Mouse (Mus musculus) hindbrain, embryonic 10.5 days (tissue): ENCODE measurements around the gene Bloc1s5. TPM values are rescaled to one million over a fixed set of nuclear protein-coding genes. Genes with fewer than 3 reads are reported as not detected.

Source experiments
- DNase-seq: peaks from one replicate; pipeline ENCODE4 v3.0.0-alpha.2; 2017; ENCODE audit warnings: low spot score
- H3K27ac ChIP-seq: fragments of 300-500 bp; sonication (generic); 2 replicates; pipeline ENCODE4 v1.5.1; 2016; ENCODE audit warnings: mild to moderate bottlenecking, moderate library complexity
- H3K27me3 ChIP-seq: fragments of 300-500 bp; sonication (generic); 2 replicates; pipeline ENCODE4 v1.6.1; 2016; ENCODE audit warnings: mild to moderate bottlenecking; ENCODE audit not compliant: poor library complexity, insufficient read depth, severe bottlenecking
- H3K36me3 ChIP-seq: fragments of 300-500 bp; sonication (generic); 2 replicates; pipeline ENCODE4 v1.6.1; 2016; ENCODE audit warnings: mild to moderate bottlenecking, moderate library complexity
- H3K4me1 ChIP-seq: fragments of 300-500 bp; sonication (generic); replicated peaks from 2 replicates; pipeline ENCODE4 v1.6.1; 2016; ENCODE audit warnings: mild to moderate bottlenecking
- H3K4me3 ChIP-seq: fragments of 300-500 bp; sonication (generic); 2 replicates; pipeline ENCODE4 v1.5.1; 2016; ENCODE audit warnings: mild to moderate bottlenecking, moderate library complexity
- H3K9me3 ChIP-seq: fragments of 300-500 bp; sonication (generic); 2 replicates; pipeline ENCODE4 v1.6.1; 2016; ENCODE audit warnings: mild to moderate bottlenecking, moderate library complexity
- WGBS: fragments of 180-500 bp; shearing (Covaris S2); methylation state at CpG from one replicate; pipeline ENCODE4 v1.1.7; 2016; 5-methylcytosine and 5-hydroxymethylcytosine counted together
- polyA plus RNA-seq: library from polyadenylated mRNA; unstranded; fragments of >200 nt; fragmentation: Nextera tagmentation; extraction: Ambion mirVana; gene quantifications from 2 replicates; pipeline ENCODE4 v1.2.1, GENCODE M21; 2016

The Bloc1s5 gene
- polyA plus RNA-seq, 1 experiment from 2014 or later = 25.8 TPM

GRCm38 (mm10) chr13:38613583-38613982 lies 21.3 kb downstream of the Bloc1s5 start:
- 91% methylated on average over 8 of the region's 8 CpGs for WGBS
- no peak for DNase-seq
- Histone ChIP-seq H3K4me3 (no peak overlapping the region), H3K4me1 (no peaks in the 10 kb centered on the region), H3K9me3 (peaks cover 5% of the 10 kb centered on the region; the same call in 1 of the 2 replicates), H3K36me3 (peaks cover 39% of the 10 kb centered on the region), H3K27ac (no peak overlapping the region), H3K27me3 (no peaks in the 10 kb centered on the region)

- no peak for DNase-seq
- Histone ChIP-seq H3K27me3 (no peaks in the 10 kb centered on the region), H3K36me3 (peaks cover 36% of the 10 kb centered on the region), H3K4me1 (no peaks in the 10 kb centered on the region), H3K27ac (no peak overlapping the region), H3K4me3 (no peak overlapping the region), H3K9me3 (peaks cover 5% of the 10 kb centered on the region; the same call in 1 of the 2 replicates)
- WGBS = 93% methylated on average over 9 of the region's 9 CpGs
Observed at GRCm38 (mm10) chr13:38612608-38613007, 22.3 kb downstream of the Bloc1s5 start.

DNA sequence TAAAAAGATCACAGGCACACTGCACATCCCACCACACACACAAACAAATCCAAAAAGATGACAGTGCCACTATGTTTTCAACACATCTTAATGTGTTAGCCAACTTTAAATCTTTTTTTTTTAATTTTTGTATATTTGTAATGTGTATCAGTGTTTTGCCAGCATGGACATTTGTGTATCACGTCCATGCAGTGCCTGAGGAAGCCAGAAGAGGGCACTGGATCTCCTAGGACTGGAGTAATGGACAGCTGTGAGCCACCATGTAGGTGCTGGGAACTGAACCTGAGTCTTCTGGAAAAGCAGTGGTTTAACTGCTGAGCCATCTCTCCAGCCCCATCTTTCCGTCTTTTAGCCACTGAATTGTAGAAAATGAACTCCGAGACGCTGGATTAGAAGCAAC lies 22.7 kb downstream of the Bloc1s5 start:
- H3K4me1 ChIP-seq = no peaks in the 10 kb centered on the region
- peaks cover 38% of the 10 kb centered on the region for H3K36me3 ChIP-seq
- H3K27me3 ChIP-seq = no peaks in the 10 kb centered on the region
- H3K27ac ChIP-seq = no peak overlapping the region
- WGBS = 96% methylated on average over 4 of the region's 4 CpGs
- peaks cover 5% of the 10 kb centered on the region; the same call in 1 of the 2 replicates for H3K9me3 ChIP-seq
- H3K4me3 ChIP-seq = no peak overlapping the region
- DNase-seq = no peak

- WGBS = 91% methylated on average over 6 of the region's 6 CpGs
- H3K36me3 ChIP-seq = peaks cover 33% of the 10 kb centered on the region
Observed at GRCm38 (mm10) chr13:38610336-38610735, 24.6 kb downstream of the Bloc1s5 start.

GRCm38 (mm10) chr13:38607130-38607529 lies 27.8 kb downstream of the Bloc1s5 start:
- DNase-seq = no peak
- no peaks in the 10 kb centered on the region for H3K4me1 ChIP-seq
- WGBS = 94% methylated on average over 6 of the region's 6 CpGs
- peaks cover 20% of the 10 kb centered on the region for H3K36me3 ChIP-seq
- no peaks in the 10 kb centered on the region for H3K27me3 ChIP-seq
- no peak overlapping the region for H3K4me3 ChIP-seq
- peaks cover under 1% of the 10 kb centered on the region; the same call in 1 of the 2 replicates for H3K9me3 ChIP-seq
- no peak overlapping the region for H3K27ac ChIP-seq

More at GRCm38 (mm10) chr13:38610336-38610735, 24.6 kb downstream of the Bloc1s5 start:
- no peak overlapping the region for H3K27ac ChIP-seq
- no peaks in the 10 kb centered on the region for H3K27me3 ChIP-seq
- H3K4me3 ChIP-seq = no peak overlapping the region
- no peaks in the 10 kb centered on the region for H3K4me1 ChIP-seq
- peaks cover 5% of the 10 kb centered on the region; the same call in 1 of the 2 replicates for H3K9me3 ChIP-seq
- no peak for DNase-seq

GRCm38 (mm10) chr13:38605353-38605752 lies 29.6 kb downstream of the Bloc1s5 start:
- Histone ChIP-seq H3K4me1 (peaks cover 4% of the 10 kb centered on the region; the same call in 1 of the 2 replicates), H3K4me3 (no peak overlapping the region), H3K27me3 (no peaks in the 10 kb centered on the region), H3K36me3 (peaks cover 23% of the 10 kb centered on the region), H3K9me3 (no peaks in the 10 kb centered on the region), H3K27ac (no peak overlapping the region)
- DNase-seq = no peak
- 89% methylated on average over 6 of the region's 6 CpGs for WGBS

GRCm38 (mm10) chr13:38602966-38603365 lies 31.9 kb downstream of the Bloc1s5 start:
- Histone ChIP-seq H3K4me1 (peaks cover 6% of the 10 kb centered on the region; the same call in 1 of the 2 replicates), H3K36me3 (peaks cover 23% of the 10 kb centered on the region), H3K9me3 (no peaks in the 10 kb centered on the region), H3K27me3 (no peaks in the 10 kb centered on the region), H3K27ac (no peak overlapping the region), H3K4me3 (no peak overlapping the region)
- WGBS = 92% methylated on average over 13 of the region's 13 CpGs
- no peak for DNase-seq

GRCm38 (mm10) chr13:38602243-38602832 lies 32.6 kb downstream of the Bloc1s5 start:
- H3K27ac ChIP-seq = no peak overlapping the region
- no peaks in the 10 kb centered on the region for H3K9me3 ChIP-seq
- no peak for DNase-seq
- WGBS = 90% methylated on average over 17 of the region's 17 CpGs
- H3K4me3 ChIP-seq = no peak overlapping the region
- no peaks in the 10 kb centered on the region for H3K27me3 ChIP-seq
- H3K4me1 ChIP-seq = peaks cover 6% of the 10 kb centered on the region; the same call in 1 of the 2 replicates
- peaks cover 22% of the 10 kb centered on the region for H3K36me3 ChIP-seq

DNA sequence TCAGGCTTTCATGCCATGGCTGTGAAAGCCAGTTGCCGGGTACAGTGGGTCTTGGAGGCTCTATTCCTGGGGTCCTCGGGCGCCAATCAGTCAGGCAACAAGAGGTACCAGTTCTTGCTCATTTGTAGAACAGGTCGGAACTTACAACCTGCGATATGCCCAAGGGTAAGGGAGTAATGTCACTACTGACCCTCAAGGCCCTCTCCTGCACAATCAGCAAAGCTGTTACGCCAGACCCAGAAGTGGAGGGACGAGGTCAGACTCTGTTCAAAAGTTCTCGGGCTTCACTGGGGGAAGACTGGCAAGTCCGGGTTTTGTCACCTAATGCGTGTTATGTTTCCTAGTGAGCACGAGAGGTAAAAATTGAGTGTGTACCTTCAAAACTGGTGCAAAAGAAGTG lies 34.1 kb downstream of the Bloc1s5 start:
- WGBS = 87% methylated on average over 11 of the region's 11 CpGs
- H3K9me3 ChIP-seq = no peaks in the 10 kb centered on the region
- no peak for DNase-seq

GRCm38 (mm10) chr13:38597076-38597475 lies 37.8 kb downstream of the Bloc1s5 start:
- H3K4me1 ChIP-seq = peaks cover 11% of the 10 kb centered on the region; the same call in 1 of the 2 replicates
- no peak overlapping the region for H3K27ac ChIP-seq
- H3K4me3 ChIP-seq = no peak overlapping the region
- 77% methylated on average over 3 of the region's 3 CpGs for WGBS
- no peaks in the 10 kb centered on the region for H3K9me3 ChIP-seq
- H3K36me3 ChIP-seq = 0 out of 2 replicates have a peak, but pooled peaks cover 7% of the 10 kb centered on the region
- DNase-seq = no peak
- no peaks in the 10 kb centered on the region for H3K27me3 ChIP-seq

More for the DNA sequence above, 34.1 kb downstream of the Bloc1s5 start:
- H3K27ac ChIP-seq = no peak overlapping the region
- H3K36me3 ChIP-seq = peaks cover 18% of the 10 kb centered on the region
- peaks cover 6% of the 10 kb centered on the region; the same call in 1 of the 2 replicates for H3K4me1 ChIP-seq
- H3K4me3 ChIP-seq = no peak overlapping the region
- no peaks in the 10 kb centered on the region for H3K27me3 ChIP-seq

DNA sequence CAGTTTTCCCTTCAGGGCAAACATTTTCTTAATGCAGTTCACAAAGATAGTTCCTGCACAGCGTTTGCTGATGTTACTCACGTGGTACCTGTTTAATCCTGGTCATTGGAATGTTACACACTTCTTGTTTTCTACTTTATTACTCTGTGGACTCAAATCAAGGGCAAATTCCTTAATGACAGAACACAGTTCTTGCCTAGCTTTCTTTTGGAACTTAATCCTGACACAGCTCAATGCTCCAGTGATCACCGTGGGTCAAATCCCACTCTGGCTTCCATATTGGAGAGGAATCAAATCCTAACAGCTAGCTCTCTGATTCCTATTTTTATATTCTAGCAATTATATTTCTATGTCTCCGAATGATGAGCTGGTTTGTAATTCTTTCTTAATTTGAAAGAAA lies 38.4 kb downstream of the Bloc1s5 start:
- 85% methylated on average over 4 of the region's 4 CpGs for WGBS
- H3K4me1 ChIP-seq = peaks cover 11% of the 10 kb centered on the region; the same call in 1 of the 2 replicates
- H3K27ac ChIP-seq = no peak overlapping the region
- H3K36me3 ChIP-seq = 0 out of 2 replicates have a peak, but pooled peaks cover 6% of the 10 kb centered on the region
- H3K9me3 ChIP-seq = no peaks in the 10 kb centered on the region
- DNase-seq = no peak
- no peak overlapping the region for H3K4me3 ChIP-seq
- no peaks in the 10 kb centered on the region for H3K27me3 ChIP-seq

DNA sequence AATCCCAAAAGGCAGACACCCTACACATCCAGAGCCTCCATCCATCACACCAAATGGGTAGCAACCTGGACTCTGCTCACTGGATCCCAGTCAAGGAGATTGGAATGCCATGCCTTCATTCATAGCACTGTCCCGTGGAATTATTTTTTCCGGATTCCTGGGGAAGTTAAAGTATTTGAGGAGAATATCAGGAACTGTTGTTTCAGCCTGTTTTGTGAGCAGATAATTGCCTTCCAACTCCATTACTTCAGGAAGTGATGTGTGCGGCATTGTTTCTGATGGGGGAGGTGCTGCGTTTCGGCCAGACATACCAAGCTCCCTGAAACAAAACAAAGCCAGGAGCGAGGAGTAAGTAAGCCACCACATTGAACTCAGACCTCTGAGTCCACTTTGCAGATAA lies 41.8 kb downstream of the Bloc1s5 start:
- Histone ChIP-seq H3K9me3 (no peaks in the 10 kb centered on the region), H3K36me3 (no peaks in the 10 kb centered on the region), H3K27ac (0 out of 2 replicates have a peak overlapping the region, but pooled peaks have one; percentile 29), H3K27me3 (no peaks in the 10 kb centered on the region), H3K4me3 (no peak overlapping the region), H3K4me1 (peaks cover 16% of the 10 kb centered on the region; the same call in 1 of the 2 replicates)
- no peak for DNase-seq
- 58% methylated on average over 6 of the region's 6 CpGs for WGBS

GRCm38 (mm10) chr13:38587350-38587749 lies 47.6 kb downstream of the Bloc1s5 start:
- Histone ChIP-seq H3K4me3 (no peak overlapping the region), H3K27me3 (no peaks in the 10 kb centered on the region), H3K36me3 (no peaks in the 10 kb centered on the region), H3K4me1 (peaks cover 12% of the 10 kb centered on the region; the same call in 1 of the 2 replicates), H3K9me3 (no peaks in the 10 kb centered on the region), H3K27ac (no peak overlapping the region)
- 90% methylated on average over 5 of the region's 5 CpGs for WGBS
- DNase-seq = no peak
